Mouse (Mus musculus): ENCODE measurements at regions not wholly inside any gene's neighbourhood (a gene's known extent, or its start where the extent isn't known, plus 50 kb on each side); places are given as distances from the start of the nearest gene placed in this dataset.

DNA sequence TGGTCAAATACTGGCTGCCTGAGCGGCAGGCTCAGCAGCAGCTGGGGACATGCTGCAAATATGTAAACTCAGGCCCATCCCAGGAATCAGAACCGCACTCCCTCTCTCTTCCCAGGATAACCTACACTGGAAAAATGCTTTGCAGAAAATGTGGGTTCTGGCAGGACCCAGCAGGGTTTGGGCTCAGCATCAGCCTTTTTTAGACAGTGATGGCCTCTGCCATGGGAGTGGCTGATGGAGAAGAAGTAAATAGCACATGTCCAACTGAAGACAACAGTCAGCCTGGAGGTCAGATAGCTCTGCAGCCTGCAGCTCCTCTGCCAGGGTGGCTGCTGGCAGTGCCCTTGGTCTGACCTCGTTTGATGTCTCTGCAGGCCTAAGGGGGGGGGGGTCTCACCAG is 220.2 kb upstream of the Mphosph6 start:
- H3K9me3 ChIP-seq (ENCODE audit: control insufficient read depth, low read length), result no peaks in the 10 kb centered on the region
- DNase-seq (ENCODE audit: low read depth in 3 of 3, low spot score in 3 of 3), result no peak
- no peak overlapping the region for H3K9ac ChIP-seq (replicated peaks)
- TF ChIP-seq CTCF (IDR thresholded peaks at IDR 0.05; ENCODE audit: low read depth), result no peak
- no peak for TF ChIP-seq EP300 (IDR thresholded peaks at IDR 0.05; ENCODE audit: low read depth)
- no peaks in the 10 kb centered on the region for H3K36me3 ChIP-seq (replicated peaks; ENCODE audit: control insufficient read depth, insufficient read depth, low read depth)
- H3K27me3 ChIP-seq (ENCODE audit: control insufficient read depth, insufficient read depth, low read length), result no peaks in the 10 kb centered on the region
- H3K4me2 ChIP-seq (ENCODE audit: low read depth), result no peak overlapping the region
- no peak overlapping the region for H3K4me3 ChIP-seq (ENCODE audit: insufficient read depth in 1 of 2, low read depth in 2 of 2, low read length in 2 of 2)
- no peaks in the 10 kb centered on the region for H3K4me1 ChIP-seq (replicated peaks; ENCODE audit: control insufficient read depth in 2 of 2, insufficient read depth in 2 of 2, low read length in 1 of 2)
- ATAC-seq (ENCODE audit: insufficient read depth), result no peak
- no peak overlapping the region for H3K27ac ChIP-seq
- WGBS (ENCODE audit: insufficient replicate concordance), result 41% methylated on average over 3 of the region's 3 CpGs

DNA sequence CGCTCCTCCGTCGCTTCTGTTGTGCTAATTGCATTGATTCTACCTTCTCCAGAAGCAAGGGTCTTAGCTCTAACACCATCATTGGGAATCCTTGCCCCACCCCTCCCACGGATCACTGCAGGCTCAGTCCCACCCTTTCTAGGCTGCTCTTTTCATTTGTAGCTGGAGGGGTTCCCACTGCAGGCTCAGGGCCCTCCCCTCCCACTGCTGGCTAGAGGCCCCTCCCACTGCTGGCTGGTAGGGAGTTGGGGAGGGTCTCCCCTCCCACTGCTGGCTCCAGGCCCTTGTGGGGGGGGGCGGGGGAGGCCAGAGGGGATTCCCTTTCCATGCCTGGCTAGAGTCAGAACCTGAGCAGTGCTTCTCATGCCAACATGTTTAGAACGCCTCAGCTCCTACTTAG is 215.5 kb upstream of the Mphosph6 start:
- H3K36me3 ChIP-seq (replicated peaks; ENCODE audit: control insufficient read depth, insufficient read depth, low read depth), result no peaks in the 10 kb centered on the region
- TF ChIP-seq CTCF (IDR thresholded peaks at IDR 0.05; ENCODE audit: low read depth), result no peak
- no peak for TF ChIP-seq EP300 (IDR thresholded peaks at IDR 0.05; ENCODE audit: low read depth)
- ATAC-seq (ENCODE audit: insufficient read depth) (no peak), DNase-seq (ENCODE audit: low read depth in 3 of 3, low spot score in 3 of 3) (no peak)
- no peak overlapping the region for H3K4me3 ChIP-seq (ENCODE audit: insufficient read depth in 1 of 2, low read depth in 2 of 2, low read length in 2 of 2)
- H3K9ac ChIP-seq (replicated peaks), result no peak overlapping the region
- no peaks in the 10 kb centered on the region for H3K4me1 ChIP-seq (replicated peaks; ENCODE audit: control insufficient read depth in 2 of 2, insufficient read depth in 2 of 2, low read length in 1 of 2)
- H3K27me3 ChIP-seq (ENCODE audit: control insufficient read depth, insufficient read depth, low read length), result no peaks in the 10 kb centered on the region
- no peaks in the 10 kb centered on the region for H3K9me3 ChIP-seq (ENCODE audit: control insufficient read depth, low read length)
- H3K27ac ChIP-seq, result no peak overlapping the region
- no peak overlapping the region for H3K4me2 ChIP-seq (ENCODE audit: low read depth)
- 24% methylated on average over 6 of the region's 6 CpGs for WGBS (ENCODE audit: insufficient replicate concordance)

- 28% methylated on average over 2 of the region's 2 CpGs for WGBS (ENCODE audit: insufficient replicate concordance)
- no peak overlapping the region for H3K4me2 ChIP-seq (ENCODE audit: low read depth)
- no peak for TF ChIP-seq CTCF (IDR thresholded peaks at IDR 0.05; ENCODE audit: low read depth)
- no peak for TF ChIP-seq EP300 (IDR thresholded peaks at IDR 0.05; ENCODE audit: low read depth)
These were observed 203.4 kb upstream of the Mphosph6 start for GRCm38 (mm10) chr8:118005186-118005585.

GRCm38 (mm10) chr8:118004391-118004851 is 202.7 kb upstream of the Mphosph6 start:
- H3K9ac ChIP-seq (replicated peaks), result no peak overlapping the region

More at GRCm38 (mm10) chr8:118005186-118005585, 203.4 kb upstream of the Mphosph6 start:
- Histone ChIP-seq H3K36me3 (replicated peaks; ENCODE audit: control insufficient read depth, insufficient read depth, low read depth) (no peaks in the 10 kb centered on the region), H3K9ac (replicated peaks) (no peak overlapping the region), H3K4me3 (ENCODE audit: insufficient read depth in 1 of 2, low read depth in 2 of 2, low read length in 2 of 2) (no peak overlapping the region), H3K27me3 (ENCODE audit: control insufficient read depth, insufficient read depth, low read length) (no peaks in the 10 kb centered on the region), H3K9me3 (ENCODE audit: control insufficient read depth, low read length) (no peaks in the 10 kb centered on the region; the same call in 1 of the 2 replicates), H3K4me1 (replicated peaks; ENCODE audit: control insufficient read depth in 2 of 2, insufficient read depth in 2 of 2, low read length in 1 of 2) (no peaks in the 10 kb centered on the region), H3K27ac (no peak overlapping the region)
- DNase-seq (ENCODE audit: low read depth in 3 of 3, low spot score in 3 of 3) (no peak), ATAC-seq (ENCODE audit: insufficient read depth) (no peak)

GRCm38 (mm10) chr8:118001138-118001537 is 199.4 kb upstream of the Mphosph6 start:
- TF ChIP-seq CTCF (IDR thresholded peaks at IDR 0.05; ENCODE audit: low read depth) (no peak), EP300 (IDR thresholded peaks at IDR 0.05; ENCODE audit: low read depth) (no peak)

More at GRCm38 (mm10) chr8:118004391-118004851, 202.7 kb upstream of the Mphosph6 start:
- Histone ChIP-seq H3K9me3 (ENCODE audit: control insufficient read depth, low read length) (no peaks in the 10 kb centered on the region; the same call in 1 of the 2 replicates), H3K27me3 (ENCODE audit: control insufficient read depth, insufficient read depth, low read length) (no peaks in the 10 kb centered on the region), H3K27ac (no peak overlapping the region), H3K4me1 (replicated peaks; ENCODE audit: control insufficient read depth in 2 of 2, insufficient read depth in 2 of 2, low read length in 1 of 2) (no peaks in the 10 kb centered on the region), H3K4me2 (ENCODE audit: low read depth) (no peak overlapping the region), H3K4me3 (ENCODE audit: insufficient read depth in 1 of 2, low read depth in 2 of 2, low read length in 2 of 2) (no peak overlapping the region), H3K36me3 (replicated peaks; ENCODE audit: control insufficient read depth, insufficient read depth, low read depth) (no peaks in the 10 kb centered on the region)
- 34% methylated on average over 7 of the region's 7 CpGs for WGBS (ENCODE audit: insufficient replicate concordance)
- TF ChIP-seq EP300 (IDR thresholded peaks at IDR 0.05; ENCODE audit: low read depth) (no peak), CTCF (IDR thresholded peaks at IDR 0.05; ENCODE audit: low read depth) (no peak)
- no peak for ATAC-seq (ENCODE audit: insufficient read depth)
- no peak for DNase-seq (ENCODE audit: low read depth in 3 of 3, low spot score in 3 of 3)

More at GRCm38 (mm10) chr8:118001138-118001537, 199.4 kb upstream of the Mphosph6 start:
- H3K4me2 ChIP-seq (ENCODE audit: low read depth), result no peak overlapping the region
- no peaks in the 10 kb centered on the region for H3K9me3 ChIP-seq (ENCODE audit: control insufficient read depth, low read length)
- H3K36me3 ChIP-seq (replicated peaks; ENCODE audit: control insufficient read depth, insufficient read depth, low read depth), result no peaks in the 10 kb centered on the region
- no peak overlapping the region for H3K9ac ChIP-seq (replicated peaks)
- ATAC-seq (ENCODE audit: insufficient read depth) (no peak), DNase-seq (ENCODE audit: low read depth in 3 of 3, low spot score in 3 of 3) (no peak)
- no peak overlapping the region for H3K4me3 ChIP-seq (ENCODE audit: insufficient read depth in 1 of 2, low read depth in 2 of 2, low read length in 2 of 2)
- H3K27me3 ChIP-seq (ENCODE audit: control insufficient read depth, insufficient read depth, low read length), result no peaks in the 10 kb centered on the region
- no peak overlapping the region for H3K27ac ChIP-seq
- WGBS (ENCODE audit: insufficient replicate concordance), result 70% methylated on average over 10 of the region's 10 CpGs
- no peaks in the 10 kb centered on the region for H3K4me1 ChIP-seq (replicated peaks; ENCODE audit: control insufficient read depth in 2 of 2, insufficient read depth in 2 of 2, low read length in 1 of 2)
